8 mouse cellular contexts compared by ENCODE assay signal in the genomic region with DNA sequence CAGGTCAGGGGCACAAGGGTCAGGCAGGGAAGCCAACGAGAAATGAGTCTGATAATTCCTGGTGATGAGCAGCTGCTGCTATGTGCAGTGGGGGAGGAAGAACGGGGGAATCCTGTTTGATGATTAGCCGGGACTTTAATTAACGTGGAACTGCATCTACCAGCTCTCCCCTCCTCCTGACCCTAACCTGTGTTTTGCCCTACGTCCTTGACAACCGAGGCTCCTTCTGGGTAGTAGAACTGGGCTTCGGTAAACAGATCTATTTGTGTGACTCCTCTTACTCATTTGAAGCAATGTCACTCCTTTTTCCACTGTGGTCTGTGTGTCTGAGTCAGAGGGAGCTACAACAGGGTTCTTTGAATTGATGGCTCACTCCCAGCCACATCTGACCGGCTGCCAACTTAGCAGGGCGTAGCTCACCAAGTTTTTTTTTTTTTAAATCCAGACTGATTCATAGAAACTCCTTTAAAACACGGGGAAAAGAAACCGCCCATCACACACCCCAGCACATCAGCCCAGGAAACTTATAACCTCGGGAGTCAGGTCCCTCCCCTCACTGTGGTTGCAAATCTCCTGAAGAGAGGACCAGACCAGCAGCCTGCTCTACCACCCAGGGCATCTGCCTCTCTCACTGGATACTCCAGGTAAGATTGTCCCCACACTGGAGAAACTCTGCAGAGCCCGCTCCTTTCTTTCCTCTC. TPM values are rescaled to one million over a fixed set of nuclear protein-coding genes. Genes with fewer than 3 reads are reported as not detected.
DNase-seq lines count a peak whose midpoint lies in the region; ATAC-seq and TF ChIP-seq lines count a peak whose summit lies in the region.

TSS of gene Emp1 (plus strand) at position 87 of the 701 bp plus-strand sequence.

- H3K9me3 ChIP-seq in forebrain, postnatal 0 days (ENCODE audit: low read length) = no peaks in the 10 kb centered on the region

- H3K27me3 ChIP-seq in C2C12 (ENCODE audit: control insufficient read depth, insufficient read depth, insufficient read length) = no peaks in the 10 kb centered on the region
- no peaks in the 10 kb centered on the region for H3K27me3 ChIP-seq in forebrain, postnatal 0 days (ENCODE audit: insufficient read depth, low read length)

- H3K4me3 ChIP-seq in C2C12 (ENCODE audit: insufficient read depth, poor library complexity, severe bottlenecking) = peak within 1 kb of the TSS; percentile 59
- no peak within 1 kb of the TSS for H3K4me3 ChIP-seq in forebrain, postnatal 0 days (ENCODE audit: low read depth, low read length)

- H3K4me1 ChIP-seq in forebrain, postnatal 0 days (ENCODE audit: insufficient read depth) = peaks cover 11% of the 10 kb centered on the region; the same call in 1 of the 2 replicates

- no peak; the same call in 1 of the 2 replicates for ATAC-seq in forebrain, postnatal 0 days

- no peak for TF ChIP-seq CTCF in C2C12 (IDR thresholded peaks at IDR 0.05; ENCODE audit: control insufficient read depth, insufficient read depth, insufficient read length)
- no peak for TF ChIP-seq CTCF in forebrain, postnatal 0 days (IDR thresholded peaks at IDR 0.05; ENCODE audit: low read depth)

- peak; percentile 33 for DNase-seq in T-cell, adult 2 months (ENCODE audit: low spot score)
- DNase-seq in forebrain, postnatal 0 days = peak; percentile 55
- DNase-seq in heart, postnatal 25 days (ENCODE audit: low spot score) = peak; percentile 84
- peak; percentile 88 for DNase-seq in kidney, postnatal 36 days
- DNase-seq in lung, postnatal 25 days (ENCODE audit: low spot score) = peak; percentile 88
- DNase-seq in retina, embryonic 14.5 days (ENCODE audit: low spot score) = peak; percentile 26
- DNase-seq in spleen, postnatal 36 days (ENCODE audit: low spot score in 2 of 2) = no peak

- H3ac ChIP-seq in C2C12 (ENCODE audit: control insufficient read depth, insufficient read length, low read depth) = peak within 1 kb of the TSS; percentile 53

- 0 out of 2 replicates have a peak within 1 kb of the TSS, but pooled peaks have one; percentile 1 for H3K4me2 ChIP-seq in forebrain, postnatal 0 days (ENCODE audit: low read depth)

- peaks cover 47% of the 10 kb centered on the region for H3K79me3 ChIP-seq in C2C12 (ENCODE audit: low read depth)

- no peak within 1 kb of the TSS for H3K27ac ChIP-seq in forebrain, postnatal 0 days (ENCODE audit: low read depth, low read length)

- no peak within 1 kb of the TSS for H3K9ac ChIP-seq in forebrain, postnatal 0 days

- peaks cover 49% of the 10 kb centered on the region for H3K79me2 ChIP-seq in C2C12 (ENCODE audit: control insufficient read depth, insufficient read depth)

- WGBS in forebrain, postnatal 0 days = 21% methylated on average over 13 of the region's 13 CpGs

- peaks cover 36% of the 10 kb centered on the region for H3K36me3 ChIP-seq in C2C12 (ENCODE audit: control insufficient read depth, insufficient read depth)
- no peaks in the 10 kb centered on the region for H3K36me3 ChIP-seq in forebrain, postnatal 0 days (ENCODE audit: insufficient read depth)

- intact Hi-C loops in heart, postnatal 25 days (cut with DNase I) = no loop called here

TF ChIP-seq in C2C12, 6 proteins besides CTCF, POLR2A, EP300 and RAD21:
- TF ChIP-seq USF1 (IDR thresholded peaks at IDR 0.05; ENCODE audit: low read depth) = no peak
- TF ChIP-seq FOSL1 (IDR thresholded peaks at IDR 0.05; ENCODE audit: insufficient read depth, low read length, poor library complexity, severe bottlenecking) = peak; percentile 55
- TF ChIP-seq MYOD1 (IDR thresholded peaks at IDR 0.05; ENCODE audit: control insufficient read depth, insufficient read length, low read depth) = peak; percentile 33

RNA-seq across cellular contexts. Expression of gene Emp1, which starts in this region (rescaled TPM):
- polyA plus RNA-seq in C2C12 (2012; fragmentation: generic; extraction: Trizol) = 222 TPM
- total RNA-seq in forebrain, postnatal 0 days (2014; rRNA removed) = 11.4 and 37.0 TPM in 2 replicates
- polyA plus RNA-seq in forebrain, postnatal 0 days (2015; fragmentation: Nextera tagmentation; extraction: Ambion mirVana) = 3.8 and 4.3 TPM in 2 replicates
- total RNA-seq in heart, postnatal 25 days (2021) = 10 to 100 TPM; 56.1 to 70.8 TPM

Comparison
In these comparisons a context has a peak if more than half of its experiments do, and no peak if none do; other contexts are left out.
1. RNA of gene Emp1 (polyA plus RNA-seq): 222 TPM in C2C12 (single experiment); 3.8 to 4.3 TPM in forebrain, postnatal 0 days; every median in the first group is over 10 times any median in the second.
2. DNase-seq: peak in T-cell, adult 2 months (single experiment), forebrain, postnatal 0 days (single experiment), heart, postnatal 25 days (single experiment), kidney, postnatal 36 days (2 of 2), lung, postnatal 25 days (single experiment) and retina, embryonic 14.5 days (single experiment); none in spleen, postnatal 36 days (0 of 2).